Mouse (Mus musculus): ENCODE measurements around the gene Fastkd3. TPM values are rescaled to one million over a fixed set of nuclear protein-coding genes. Genes with fewer than 3 reads are reported as not detected.

Fastkd3 gene
- total RNA-seq, 2 experiments from 2014 or later: 18.3 to 19.2 TPM

GRCm38 (mm10) chr13:68585441-68585840, 3.4 kb downstream of the Fastkd3 start:
- Histone ChIP-seq H3K27ac (no peak overlapping the region), H3K4me3 (no peak overlapping the region)
- no peak for DNase-seq (ENCODE audit: low spot score in 2 of 2)
- TF ChIP-seq CTCF (conservative IDR thresholded peaks at IDR 0.05): no peak

- Histone ChIP-seq H3K27ac (no peak overlapping the region), H3K4me3 (no peak overlapping the region)
- no peak for DNase-seq (ENCODE audit: low spot score in 2 of 2)
- TF ChIP-seq CTCF (conservative IDR thresholded peaks at IDR 0.05): no peak
These were observed 6.3 kb downstream of the Fastkd3 start for GRCm38 (mm10) chr13:68588352-68588751.

GRCm38 (mm10) chr13:68593797-68594196, 11.8 kb downstream of the Fastkd3 start:
- TF ChIP-seq CTCF (conservative IDR thresholded peaks at IDR 0.05): peak; percentile 59
- H3K27ac ChIP-seq: no peak overlapping the region
- no peak for DNase-seq (ENCODE audit: low spot score in 2 of 2)
- no peak overlapping the region for H3K4me3 ChIP-seq

- peak in 1 of 2 experiments; percentile 48 for DNase-seq (ENCODE audit: low spot score in 2 of 2)
These were observed 15.2 kb downstream of the Fastkd3 start, which contains the start of gene 1700001L19Rik for GRCm38 (mm10) chr13:68597199-68597598. Gene 1700001L19Rik, plus strand, starts transcription at chr13:68597421.

GRCm38 (mm10) chr13:68597667-68598066, 15.6 kb downstream of the Fastkd3 start:
- peak overlapping the region; percentile 54 for H3K4me3 ChIP-seq
- DNase-seq (ENCODE audit: low spot score in 2 of 2): no peak
- TF ChIP-seq CTCF (conservative IDR thresholded peaks at IDR 0.05): no peak

More at GRCm38 (mm10) chr13:68597199-68597598, 15.2 kb downstream of the Fastkd3 start, which contains the start of gene 1700001L19Rik:
- Histone ChIP-seq H3K4me3 (peak within 1 kb of the TSS; percentile 54), H3K27ac (peak within 1 kb of the TSS; percentile 50)
- no peak for TF ChIP-seq CTCF (conservative IDR thresholded peaks at IDR 0.05)

GRCm38 (mm10) chr13:68598953-68599352, 16.9 kb downstream of the Fastkd3 start:
- H3K4me3 ChIP-seq: no peak overlapping the region
- H3K27ac ChIP-seq: no peak overlapping the region
- peak; percentile 68 for TF ChIP-seq CTCF (conservative IDR thresholded peaks at IDR 0.05)
- no peak for DNase-seq (ENCODE audit: low spot score in 2 of 2)

More at GRCm38 (mm10) chr13:68597667-68598066, 15.6 kb downstream of the Fastkd3 start:
- peak overlapping the region; percentile 50 for H3K27ac ChIP-seq

- TF ChIP-seq CTCF (conservative IDR thresholded peaks at IDR 0.05): peak; percentile 91
- H3K4me3 ChIP-seq: no peak overlapping the region
- peak overlapping the region; percentile 67 for H3K27ac ChIP-seq
- DNase-seq (ENCODE audit: low spot score in 2 of 2): peak in 1 of 2 experiments; percentile 57
These were observed 19.1 kb downstream of the Fastkd3 start for GRCm38 (mm10) chr13:68601184-68601583.

- DNase-seq (ENCODE audit: low spot score in 2 of 2): no peak
- TF ChIP-seq CTCF (conservative IDR thresholded peaks at IDR 0.05): no peak
- Histone ChIP-seq H3K4me3 (no peak overlapping the region), H3K27ac (peak overlapping the region; percentile 44; the same call in 1 of the 2 replicates)
These were observed 21.1 kb downstream of the Fastkd3 start for GRCm38 (mm10) chr13:68603085-68603484.

- H3K27ac ChIP-seq: 0 out of 2 replicates have a peak overlapping the region, but pooled peaks have one; percentile 44
These were observed 23.7 kb downstream of the Fastkd3 start for GRCm38 (mm10) chr13:68605689-68606126.

GRCm38 (mm10) chr13:68607652-68608405, 25.8 kb downstream of the Fastkd3 start:
- peak overlapping the region; percentile 87 for H3K27ac ChIP-seq
- H3K4me3 ChIP-seq: peak overlapping the region; percentile 27
- no peak for DNase-seq (ENCODE audit: low spot score in 2 of 2)
- no peak for TF ChIP-seq CTCF (conservative IDR thresholded peaks at IDR 0.05)

More at GRCm38 (mm10) chr13:68605689-68606126, 23.7 kb downstream of the Fastkd3 start:
- peak overlapping the region; percentile 32 for H3K4me3 ChIP-seq
- no peak for TF ChIP-seq CTCF (conservative IDR thresholded peaks at IDR 0.05)
- DNase-seq (ENCODE audit: low spot score in 2 of 2): no peak

- no peak overlapping the region for H3K4me3 ChIP-seq
- DNase-seq (ENCODE audit: low spot score in 2 of 2): no peak
- peak; percentile 68 for TF ChIP-seq CTCF (conservative IDR thresholded peaks at IDR 0.05)
- H3K27ac ChIP-seq: peak overlapping the region; percentile 71
These were observed 40.8 kb downstream of the Fastkd3 start for GRCm38 (mm10) chr13:68622792-68623191.

GRCm38 (mm10) chr13:68627041-68627440, 45.0 kb downstream of the Fastkd3 start:
- TF ChIP-seq CTCF (conservative IDR thresholded peaks at IDR 0.05): no peak
- no peak for DNase-seq (ENCODE audit: low spot score in 2 of 2)
- no peak overlapping the region; the same call in 1 of the 2 replicates for H3K27ac ChIP-seq
- H3K4me3 ChIP-seq: no peak overlapping the region

Other genes with a start within 250 kb of the Fastkd3 start
- gene Mtrr, start 85 bp upstream of the Fastkd3 start, total RNA-seq (2021): 10 to 100 TPM; 24.0 to 26.8 TPM
- gene 1700001L19Rik, start 15.2 kb downstream of the Fastkd3 start, total RNA-seq (2021): 10 to 100 TPM; 11.8 to 16.0 TPM

Data from layer of hippocampus, adult 2 months (tissue).